Mouse (Mus musculus): ENCODE measurements at regions not wholly inside any gene's neighbourhood (a gene's known extent, or its start where the extent isn't known, plus 50 kb on each side); places are given as distances from the start of the nearest gene placed in this dataset.

DNA sequence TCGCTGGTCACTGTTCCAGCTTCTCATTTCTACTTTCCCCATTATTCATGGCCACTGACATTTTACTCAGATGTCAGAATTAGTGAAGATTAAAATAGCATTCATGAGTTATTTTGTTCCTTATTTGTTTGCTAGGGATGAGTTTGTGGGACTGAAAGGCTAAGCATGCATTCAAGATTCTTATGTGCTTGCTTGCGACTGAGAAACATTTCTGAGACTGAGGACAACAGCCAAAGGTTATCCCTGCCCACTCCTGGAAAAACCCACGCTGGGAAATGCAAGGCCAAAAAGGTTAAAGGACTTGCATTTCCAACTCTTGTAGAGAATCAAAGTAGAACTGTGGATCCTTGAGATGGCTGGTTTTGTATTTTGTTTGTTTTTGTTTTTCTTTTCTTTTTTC lies 192.0 kb upstream of the Gm5148 start:
- Histone ChIP-seq H3K27me3 (replicated peaks) (no peaks in the 10 kb centered on the region), H3K27ac (no peak overlapping the region), H3K4me2 (no peak overlapping the region), H3K9ac (no peak overlapping the region), H3K4me1 (0 out of 2 replicates have a peak, but pooled peaks cover 5% of the 10 kb centered on the region), H3K4me3 (replicated peaks) (no peak overlapping the region), H3K36me3 (no peaks in the 10 kb centered on the region), H3K9me3 (no peaks in the 10 kb centered on the region)
- 54% methylated on average over 3 of the region's 3 CpGs for whole genome bisulfite sequencing
- no peak for ATAC-seq (ENCODE audit: insufficient read depth, low FRiP score, low read depth)

DNA sequence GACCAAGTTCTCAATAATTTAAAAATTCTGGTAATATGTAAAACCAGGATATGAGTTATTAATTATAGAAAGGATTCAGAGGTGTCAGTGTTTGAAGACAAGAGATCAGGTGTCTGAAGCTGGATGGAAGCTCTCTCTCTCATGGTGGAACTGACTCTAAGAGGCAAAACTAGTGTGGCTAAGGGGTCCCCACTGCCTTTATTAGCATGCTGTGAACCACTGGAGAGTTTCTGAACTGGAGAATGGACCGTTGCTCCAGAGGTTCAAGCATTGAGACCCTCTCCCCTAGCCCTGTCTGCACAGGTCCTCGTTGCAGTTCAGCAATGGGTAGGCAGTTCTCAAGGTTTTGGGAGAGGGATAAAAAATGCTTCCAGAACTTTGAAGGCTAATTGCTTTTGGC lies 191.4 kb upstream of the Gm5148 start:
- H3K4me1 ChIP-seq: 0 out of 2 replicates have a peak, but pooled peaks cover 5% of the 10 kb centered on the region
- no peaks in the 10 kb centered on the region for H3K27me3 ChIP-seq (replicated peaks)
- H3K27ac ChIP-seq: no peak overlapping the region
- H3K9ac ChIP-seq: no peak overlapping the region
- H3K9me3 ChIP-seq: no peaks in the 10 kb centered on the region
- 46% methylated on average over 2 of the region's 2 CpGs for WGBS
- H3K36me3 ChIP-seq: no peaks in the 10 kb centered on the region
- no peak overlapping the region for H3K4me2 ChIP-seq
- no peak overlapping the region for H3K4me3 ChIP-seq (replicated peaks)
- no peak for ATAC-seq (ENCODE audit: insufficient read depth, low FRiP score, low read depth)

DNA sequence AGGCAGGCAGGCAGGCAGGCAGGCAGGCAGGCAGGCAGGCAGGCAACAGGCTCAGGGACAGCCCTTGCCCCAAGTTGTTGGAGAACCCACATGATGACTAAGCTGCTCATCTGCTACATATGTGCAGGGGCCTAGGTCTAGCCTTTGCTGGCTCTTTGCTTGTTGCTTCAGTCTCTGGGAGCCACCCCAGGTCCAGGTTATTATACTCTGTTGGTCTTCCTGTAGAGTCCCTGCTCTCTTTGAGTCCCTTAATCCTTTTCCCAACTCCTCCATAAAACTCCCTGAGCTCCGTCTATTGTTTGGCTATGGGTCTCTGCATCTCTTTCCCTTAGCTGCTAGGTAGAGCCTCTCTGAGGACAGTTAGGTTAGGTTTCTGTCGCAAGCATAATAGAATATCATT lies 189.8 kb upstream of the Gm5148 start:
- Histone ChIP-seq H3K27me3 (replicated peaks) (no peaks in the 10 kb centered on the region), H3K9me3 (no peaks in the 10 kb centered on the region), H3K36me3 (no peaks in the 10 kb centered on the region), H3K4me1 (0 out of 2 replicates have a peak, but pooled peaks cover 5% of the 10 kb centered on the region), H3K4me2 (no peak overlapping the region), H3K9ac (no peak overlapping the region), H3K4me3 (replicated peaks) (no peak overlapping the region), H3K27ac (no peak overlapping the region)
- WGBS: 83% methylated on average over 2 of the region's 2 CpGs
- no peak for ATAC-seq (ENCODE audit: insufficient read depth, low FRiP score, low read depth)

DNA sequence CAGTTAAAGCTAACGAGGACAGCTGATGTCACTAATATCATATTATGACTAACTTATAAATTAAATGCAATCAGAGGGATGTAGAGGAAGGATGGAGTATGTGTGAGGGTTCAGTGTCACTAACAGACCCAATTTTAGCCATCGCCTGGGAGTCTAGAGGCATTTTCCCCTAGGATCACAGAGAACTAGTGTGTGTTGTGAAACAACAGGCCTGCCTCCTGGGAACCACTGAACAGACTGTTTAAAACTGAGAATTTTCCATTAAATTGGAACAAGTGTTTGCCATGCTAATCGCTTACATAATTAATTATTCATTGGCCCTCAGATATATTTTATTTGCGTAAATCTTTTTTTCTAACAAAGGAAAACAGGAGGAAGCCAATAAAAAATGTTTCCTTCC lies 185.5 kb upstream of the Gm5148 start:
- H3K36me3 ChIP-seq: no peaks in the 10 kb centered on the region

DNA sequence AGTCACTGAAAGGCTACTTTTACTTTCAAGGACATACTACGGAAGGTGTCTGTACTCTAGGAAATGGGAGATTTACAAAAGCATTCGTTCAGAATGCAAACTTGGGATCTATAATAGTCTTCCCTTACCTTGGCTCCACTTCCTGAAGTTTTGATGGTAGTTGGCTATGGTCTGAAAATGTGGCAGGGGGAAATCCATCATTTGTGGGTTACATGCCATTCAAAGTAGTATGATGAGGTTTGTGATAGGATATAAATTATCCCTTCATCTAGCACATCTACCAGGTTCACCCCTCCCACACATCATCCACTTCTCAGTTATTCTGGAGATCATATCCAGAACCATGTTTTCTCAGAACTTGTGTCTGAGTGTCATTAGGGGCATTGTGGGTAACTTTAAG lies 184.7 kb upstream of the Gm5148 start:
- Histone ChIP-seq H3K36me3 (no peaks in the 10 kb centered on the region), H3K4me2 (no peak overlapping the region), H3K9me3 (no peaks in the 10 kb centered on the region), H3K4me1 (peaks cover 13% of the 10 kb centered on the region), H3K4me3 (replicated peaks) (no peak overlapping the region), H3K27ac (no peak overlapping the region), H3K9ac (no peak overlapping the region), H3K27me3 (replicated peaks) (no peaks in the 10 kb centered on the region)
- WGBS: 68% methylated on average over 2 of the region's 2 CpGs
- ATAC-seq (ENCODE audit: insufficient read depth, low FRiP score, low read depth): no peak

More for the DNA sequence above, 185.5 kb upstream of the Gm5148 start:
- Histone ChIP-seq H3K9ac (no peak overlapping the region), H3K9me3 (no peaks in the 10 kb centered on the region), H3K4me3 (replicated peaks) (no peak overlapping the region), H3K27me3 (replicated peaks) (no peaks in the 10 kb centered on the region), H3K4me1 (peaks cover 13% of the 10 kb centered on the region), H3K27ac (no peak overlapping the region), H3K4me2 (no peak overlapping the region)
- 94% methylated on average over 4 of the region's 4 CpGs for whole genome bisulfite sequencing
- ATAC-seq (ENCODE audit: insufficient read depth, low FRiP score, low read depth): no peak

DNA sequence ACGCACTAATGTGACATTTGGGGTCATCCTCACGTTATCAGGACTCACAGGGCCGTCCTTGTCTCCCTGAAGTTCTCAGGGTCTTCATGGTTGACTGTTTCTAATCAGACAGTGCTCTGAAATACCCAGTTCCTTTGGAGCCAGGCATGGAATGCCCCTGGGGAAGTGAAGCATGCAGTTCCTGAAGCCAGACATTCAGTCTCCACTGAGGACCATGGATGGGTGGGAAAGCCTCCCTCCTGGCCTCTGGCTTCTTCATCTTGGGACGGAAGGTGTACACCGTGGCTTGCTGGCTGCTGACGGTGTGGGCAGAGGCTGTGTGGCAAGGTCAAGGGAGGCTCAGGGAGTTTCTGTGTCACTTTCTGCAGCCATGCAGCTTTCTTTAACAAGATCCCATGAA lies 184.2 kb upstream of the Gm5148 start:
- no peak overlapping the region for H3K4me2 ChIP-seq
- H3K4me3 ChIP-seq (replicated peaks): no peak overlapping the region
- H3K9ac ChIP-seq: no peak overlapping the region
- no peak for ATAC-seq (ENCODE audit: insufficient read depth, low FRiP score, low read depth)
- peaks cover 13% of the 10 kb centered on the region for H3K4me1 ChIP-seq
- H3K27me3 ChIP-seq (replicated peaks): no peaks in the 10 kb centered on the region
- 0 out of 2 replicates have a peak overlapping the region, but pooled peaks have one; percentile 42 for H3K27ac ChIP-seq
- H3K9me3 ChIP-seq: no peaks in the 10 kb centered on the region
- no peaks in the 10 kb centered on the region for H3K36me3 ChIP-seq
- WGBS: 67% methylated on average over 6 of the region's 6 CpGs

DNA sequence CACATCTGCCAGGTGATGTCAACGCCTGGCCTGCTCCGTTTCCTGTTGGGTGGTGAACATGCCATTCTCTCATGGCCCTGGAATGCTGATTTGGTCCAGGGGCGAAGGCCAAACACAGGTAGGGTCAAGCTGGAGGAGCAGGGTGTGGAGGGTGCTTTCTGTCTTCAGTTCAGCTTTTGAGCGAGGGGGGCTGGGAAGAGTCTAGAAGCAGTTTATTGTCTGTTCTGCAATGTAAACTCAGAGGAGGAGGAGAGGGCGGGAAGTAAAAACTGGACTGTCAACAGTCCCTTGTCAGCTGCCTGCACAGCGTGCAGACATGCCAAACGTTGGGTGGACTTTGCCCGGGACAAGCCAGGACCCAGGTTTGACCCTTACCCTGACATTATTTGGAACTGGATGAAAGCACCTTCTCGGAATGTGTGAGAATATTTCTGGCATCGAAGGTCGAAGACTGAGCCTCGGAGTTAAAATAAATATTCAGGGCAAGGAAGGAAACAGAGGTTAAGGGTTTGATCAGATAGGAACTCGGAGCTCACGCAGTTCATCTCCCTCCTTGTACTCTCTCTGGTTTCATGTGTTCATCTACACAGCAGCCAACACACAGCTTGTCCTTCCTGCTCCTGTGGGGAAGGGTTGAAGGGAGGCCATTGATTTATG lies 183.3 kb upstream of the Gm5148 start:
- Histone ChIP-seq H3K9ac (no peak overlapping the region), H3K27me3 (replicated peaks) (no peaks in the 10 kb centered on the region), H3K4me2 (peak overlapping the region; percentile 28; the same call in 1 of the 2 replicates), H3K36me3 (no peaks in the 10 kb centered on the region), H3K4me3 (replicated peaks) (no peak overlapping the region), H3K9me3 (no peaks in the 10 kb centered on the region), H3K27ac (peak overlapping the region; percentile 66), H3K4me1 (peaks cover 13% of the 10 kb centered on the region)
- WGBS: 11% methylated on average over 14 of the region's 14 CpGs
- ATAC-seq (ENCODE audit: insufficient read depth, low FRiP score, low read depth): peak; percentile 76

DNA sequence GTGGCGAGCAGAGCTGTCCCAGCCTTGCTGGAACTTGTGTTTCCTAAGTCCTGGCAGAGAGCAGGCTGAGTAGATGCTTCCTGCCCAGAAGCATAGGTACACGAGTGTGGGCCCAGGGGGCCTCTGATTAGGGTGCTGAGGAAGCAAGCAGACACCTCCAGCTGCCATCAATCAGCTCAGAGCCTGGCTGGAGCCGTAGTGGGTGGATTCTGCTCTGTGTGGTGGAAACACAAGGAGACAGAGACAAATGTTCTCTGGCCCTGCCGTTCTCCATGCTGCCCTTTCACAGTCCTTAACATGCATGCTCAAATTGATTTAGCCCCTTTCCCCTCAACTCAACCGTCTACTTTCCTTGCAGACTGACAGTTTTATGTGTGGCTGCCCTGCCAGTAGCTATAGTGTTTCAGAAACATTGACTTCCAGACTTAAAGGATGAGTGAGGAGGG lies 182.5 kb upstream of the Gm5148 start:
- 14% methylated on average over 5 of the region's 5 CpGs for WGBS
- H3K4me1 ChIP-seq: peaks cover 13% of the 10 kb centered on the region
- peak overlapping the region; percentile 28; the same call in 1 of the 2 replicates for H3K4me2 ChIP-seq
- no peak overlapping the region for H3K4me3 ChIP-seq (replicated peaks)
- H3K36me3 ChIP-seq: no peaks in the 10 kb centered on the region
- ATAC-seq (ENCODE audit: insufficient read depth, low FRiP score, low read depth): peak; percentile 65; the same call in 1 of the 2 replicates
- no peaks in the 10 kb centered on the region for H3K27me3 ChIP-seq (replicated peaks)
- peak overlapping the region; percentile 66 for H3K27ac ChIP-seq
- H3K9me3 ChIP-seq: no peaks in the 10 kb centered on the region
- H3K9ac ChIP-seq: no peak overlapping the region

DNA sequence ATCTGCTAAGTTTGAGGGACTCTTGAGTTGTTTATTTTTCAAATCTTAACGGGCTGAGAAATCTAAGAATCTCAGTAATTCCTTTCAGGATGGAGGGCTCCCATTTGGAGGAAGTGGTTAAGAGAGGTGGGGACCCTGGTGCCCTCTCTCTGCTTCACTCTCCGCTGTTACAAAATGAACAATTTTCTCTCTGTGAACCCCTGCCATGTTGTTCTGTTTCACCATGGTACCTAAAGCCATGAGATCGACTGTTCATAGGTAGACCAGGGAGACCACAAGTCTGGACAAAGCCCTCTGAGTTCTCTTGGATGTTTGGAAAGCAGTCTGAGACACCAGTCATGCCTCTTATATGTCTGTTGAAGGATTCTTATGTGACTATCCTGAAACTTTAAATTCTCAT lies 179.9 kb upstream of the Gm5148 start:
- H3K4me3 ChIP-seq (replicated peaks): no peak overlapping the region
- 61% methylated on average over 3 of the region's 3 CpGs for WGBS
- no peak overlapping the region for H3K4me2 ChIP-seq
- no peak overlapping the region for H3K27ac ChIP-seq
- H3K9ac ChIP-seq: no peak overlapping the region
- no peak for ATAC-seq (ENCODE audit: insufficient read depth, low FRiP score, low read depth)
- no peaks in the 10 kb centered on the region for H3K27me3 ChIP-seq (replicated peaks)
- H3K36me3 ChIP-seq: no peaks in the 10 kb centered on the region
- H3K4me1 ChIP-seq: peaks cover 13% of the 10 kb centered on the region
- H3K9me3 ChIP-seq: no peaks in the 10 kb centered on the region

DNA sequence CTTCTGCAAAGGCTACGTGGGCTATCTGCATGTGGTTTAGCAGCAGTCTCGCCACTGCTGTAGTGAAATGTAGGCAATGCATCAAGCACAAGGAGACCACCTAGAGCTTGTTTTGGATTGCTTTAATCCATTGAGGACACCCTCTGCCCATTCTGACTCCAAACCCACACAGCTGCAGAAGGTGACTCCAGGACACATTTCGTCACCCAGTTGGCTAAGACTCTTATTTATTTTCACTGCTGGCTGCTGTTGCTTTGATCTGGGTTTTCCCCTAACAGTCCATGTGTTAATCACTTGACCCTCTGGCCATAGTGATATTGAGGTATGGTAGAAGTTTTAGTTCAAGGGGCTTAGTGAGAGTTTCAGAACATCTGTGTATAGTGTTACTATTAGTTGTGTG lies 179.2 kb upstream of the Gm5148 start:
- Histone ChIP-seq H3K9ac (no peak overlapping the region), H3K9me3 (no peaks in the 10 kb centered on the region), H3K4me2 (no peak overlapping the region), H3K4me1 (peaks cover 13% of the 10 kb centered on the region), H3K27ac (no peak overlapping the region), H3K27me3 (replicated peaks) (no peaks in the 10 kb centered on the region), H3K4me3 (replicated peaks) (no peak overlapping the region), H3K36me3 (no peaks in the 10 kb centered on the region)
- WGBS: 77% methylated on average over 3 of the region's 3 CpGs
- ATAC-seq (ENCODE audit: insufficient read depth, low FRiP score, low read depth): no peak

DNA sequence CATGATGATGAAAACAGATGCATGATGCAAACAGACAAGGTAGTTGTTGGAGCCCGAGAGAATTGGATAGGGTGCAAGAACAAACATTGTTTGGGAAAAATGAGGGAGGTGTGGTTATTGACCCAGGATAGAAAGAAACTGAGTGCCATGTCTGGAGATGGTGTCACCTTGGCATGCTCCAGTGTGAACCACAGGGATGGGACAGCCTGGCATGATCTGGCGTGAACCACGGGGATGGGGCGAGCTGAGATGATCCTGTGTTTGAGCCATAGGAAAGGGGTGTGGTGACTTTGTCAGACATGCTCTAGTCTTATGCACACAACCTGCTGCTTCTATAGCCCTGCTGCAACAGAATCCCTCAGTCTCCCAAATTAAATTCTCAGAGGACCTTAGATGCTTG lies 178.7 kb upstream of the Gm5148 start:
- Histone ChIP-seq H3K4me3 (replicated peaks) (no peak overlapping the region), H3K27ac (no peak overlapping the region), H3K27me3 (replicated peaks) (no peaks in the 10 kb centered on the region), H3K4me1 (peaks cover 13% of the 10 kb centered on the region), H3K36me3 (no peaks in the 10 kb centered on the region), H3K9ac (no peak overlapping the region), H3K4me2 (no peak overlapping the region), H3K9me3 (no peaks in the 10 kb centered on the region)
- 83% methylated on average over 4 of the region's 4 CpGs for WGBS
- ATAC-seq (ENCODE audit: insufficient read depth, low FRiP score, low read depth): no peak

DNA sequence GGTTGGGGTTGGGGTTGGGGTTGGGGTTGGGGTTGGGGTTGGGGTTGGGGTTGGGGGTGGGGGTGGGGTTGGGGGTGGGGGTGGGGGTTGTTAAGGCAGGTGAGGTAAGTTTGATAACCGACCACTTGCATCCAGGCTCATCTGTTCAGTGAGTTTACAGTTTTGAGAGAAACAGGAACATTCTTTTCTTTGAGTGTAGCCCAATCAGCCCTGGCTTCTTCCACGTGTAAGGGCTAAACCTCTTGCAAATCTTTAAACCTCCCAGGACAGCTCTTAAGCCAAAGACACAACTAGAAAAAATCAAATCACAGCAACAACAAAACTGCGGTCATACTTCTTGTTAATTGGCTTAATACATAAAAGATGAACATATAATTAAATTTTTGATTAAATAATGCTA lies 173.1 kb upstream of the Gm5148 start:
- H3K4me1 ChIP-seq: 0 out of 2 replicates have a peak, but pooled peaks cover 9% of the 10 kb centered on the region
- H3K27me3 ChIP-seq (replicated peaks): no peaks in the 10 kb centered on the region
- H3K4me2 ChIP-seq: no peak overlapping the region; the same call in 1 of the 2 replicates
- H3K9ac ChIP-seq: no peak overlapping the region
- H3K4me3 ChIP-seq (replicated peaks): no peak overlapping the region
- no peak for ATAC-seq (ENCODE audit: insufficient read depth, low FRiP score, low read depth)
- H3K27ac ChIP-seq: no peak overlapping the region
- H3K9me3 ChIP-seq: no peaks in the 10 kb centered on the region
- H3K36me3 ChIP-seq: no peaks in the 10 kb centered on the region
- 37% methylated on average over 3 of the region's 3 CpGs for WGBS
